Mouse (Mus musculus): ENCODE measurements around the gene Thoc6. TPM values are rescaled to one million over a fixed set of nuclear protein-coding genes. Genes with fewer than 3 reads are reported as not detected.

Thoc6 gene
- polyA plus RNA-seq (2015; fragmentation: Illumina TruSeq; extraction: RNeasy Lipid Tissue Mini Kit (QIAGEN cat#74804); ENCODE audit: insufficient read depth, low replicate concordance): 9.4 TPM

GRCm38 (mm10) chr17:23673424-23674073 is at the start of gene Thoc6, which contains the start of gene Hcfc1r1:
TSS of gene Thoc6 (minus strand) at chr17:23673882.
TSS of gene Hcfc1r1 (plus strand) at chr17:23673596.

GRCm38 (mm10) chr17:23722376-23723125 is 48.9 kb upstream of the Thoc6 start, which contains the start of gene 1520401A03Rik:
TSS of gene 1520401A03Rik (minus strand) at chr17:23722783.

GRCm38 (mm10) chr17:23683856-23684672 is 10.4 kb upstream of the Thoc6 start, which contains the start of gene Cldn9:
TSS of gene Cldn9 (minus strand) at chr17:23684026.

GRCm38 (mm10) chr17:23679127-23679835 is 5.6 kb upstream of the Thoc6 start, which contains the start of gene Cldn6:
TSS of gene Cldn6 (plus strand) at chr17:23679249.

GRCm38 (mm10) chr17:23677236-23677679 is 3.6 kb upstream of the Thoc6 start, which contains the start of gene Tnfrsf12a:
TSS of gene Tnfrsf12a (minus strand) at chr17:23677468.

GRCm38 (mm10) chr17:23660117-23660875 is 13.4 kb downstream of the Thoc6 start, which contains the start of gene Bicdl2:
TSS of gene Bicdl2 (plus strand) at chr17:23660506.

GRCm38 (mm10) chr17:23644613-23645495 is 28.8 kb downstream of the Thoc6 start, which contains the start of gene Mmp25:
TSS of gene Mmp25 (minus strand) at chr17:23645277.

Other genes starting within 250 kb of the Thoc6 start
- gene Vmn2r117, start 194.2 kb downstream of the Thoc6 start, polyA plus RNA-seq (2015; fragmentation: Illumina TruSeq; extraction: RNeasy Lipid Tissue Mini Kit (QIAGEN cat#74804); ENCODE audit: insufficient read depth, low replicate concordance): not detected
- gene Zfp213, start 109.6 kb downstream of the Thoc6 start, polyA plus RNA-seq (2015; fragmentation: Illumina TruSeq; extraction: RNeasy Lipid Tissue Mini Kit (QIAGEN cat#74804); ENCODE audit: insufficient read depth, low replicate concordance): 4.4 TPM
- gene Zfp13, start 74.4 kb downstream of the Thoc6 start, polyA plus RNA-seq (2015; fragmentation: Illumina TruSeq; extraction: RNeasy Lipid Tissue Mini Kit (QIAGEN cat#74804); ENCODE audit: insufficient read depth, low replicate concordance): 0.72 TPM
- not detected for gene Zscan10, start 73.0 kb downstream of the Thoc6 start, polyA plus RNA-seq (2015; fragmentation: Illumina TruSeq; extraction: RNeasy Lipid Tissue Mini Kit (QIAGEN cat#74804); ENCODE audit: insufficient read depth, low replicate concordance)
- gene Mmp25, start 28.6 kb downstream of the Thoc6 start, polyA plus RNA-seq (2015; fragmentation: Illumina TruSeq; extraction: RNeasy Lipid Tissue Mini Kit (QIAGEN cat#74804); ENCODE audit: insufficient read depth, low replicate concordance): 1.0 TPM
- not detected for gene Bicdl2, start 13.4 kb downstream of the Thoc6 start, polyA plus RNA-seq (2015; fragmentation: Illumina TruSeq; extraction: RNeasy Lipid Tissue Mini Kit (QIAGEN cat#74804); ENCODE audit: insufficient read depth, low replicate concordance)
- gene Hcfc1r1, start 286 bp downstream of the Thoc6 start, polyA plus RNA-seq (2015; fragmentation: Illumina TruSeq; extraction: RNeasy Lipid Tissue Mini Kit (QIAGEN cat#74804); ENCODE audit: insufficient read depth, low replicate concordance): 29.3 TPM
- gene Tnfrsf12a, start 3.6 kb upstream of the Thoc6 start, polyA plus RNA-seq (2015; fragmentation: Illumina TruSeq; extraction: RNeasy Lipid Tissue Mini Kit (QIAGEN cat#74804); ENCODE audit: insufficient read depth, low replicate concordance): 4.0 TPM
- gene Cldn6, start 5.4 kb upstream of the Thoc6 start, polyA plus RNA-seq (2015; fragmentation: Illumina TruSeq; extraction: RNeasy Lipid Tissue Mini Kit (QIAGEN cat#74804); ENCODE audit: insufficient read depth, low replicate concordance): not detected
- gene Cldn9, start 10.1 kb upstream of the Thoc6 start, polyA plus RNA-seq (2015; fragmentation: Illumina TruSeq; extraction: RNeasy Lipid Tissue Mini Kit (QIAGEN cat#74804); ENCODE audit: insufficient read depth, low replicate concordance): not detected
- gene 1520401A03Rik, start 48.9 kb upstream of the Thoc6 start, polyA plus RNA-seq (2015; fragmentation: Illumina TruSeq; extraction: RNeasy Lipid Tissue Mini Kit (QIAGEN cat#74804); ENCODE audit: insufficient read depth, low replicate concordance): not detected
- gene Pkmyt1, start 52.5 kb upstream of the Thoc6 start, polyA plus RNA-seq (2015; fragmentation: Illumina TruSeq; extraction: RNeasy Lipid Tissue Mini Kit (QIAGEN cat#74804); ENCODE audit: insufficient read depth, low replicate concordance): 7.6 TPM
- gene Paqr4, start 67.0 kb upstream of the Thoc6 start, polyA plus RNA-seq (2015; fragmentation: Illumina TruSeq; extraction: RNeasy Lipid Tissue Mini Kit (QIAGEN cat#74804); ENCODE audit: insufficient read depth, low replicate concordance): 3.6 TPM
- 0.28 TPM for gene Kremen2, start 72.0 kb upstream of the Thoc6 start, polyA plus RNA-seq (2015; fragmentation: Illumina TruSeq; extraction: RNeasy Lipid Tissue Mini Kit (QIAGEN cat#74804); ENCODE audit: insufficient read depth, low replicate concordance)
- gene Flywch1, start 97.7 kb upstream of the Thoc6 start, polyA plus RNA-seq (2015; fragmentation: Illumina TruSeq; extraction: RNeasy Lipid Tissue Mini Kit (QIAGEN cat#74804); ENCODE audit: insufficient read depth, low replicate concordance): 9.9 TPM
- gene Flywch2, start 112.2 kb upstream of the Thoc6 start, polyA plus RNA-seq (2015; fragmentation: Illumina TruSeq; extraction: RNeasy Lipid Tissue Mini Kit (QIAGEN cat#74804); ENCODE audit: insufficient read depth, low replicate concordance): 0.57 TPM
- 445 TPM for gene Srrm2, start 116.7 kb upstream of the Thoc6 start, polyA plus RNA-seq (2015; fragmentation: Illumina TruSeq; extraction: RNeasy Lipid Tissue Mini Kit (QIAGEN cat#74804); ENCODE audit: insufficient read depth, low replicate concordance)
- 39.3 TPM for gene Elob, start 155.3 kb upstream of the Thoc6 start, polyA plus RNA-seq (2015; fragmentation: Illumina TruSeq; extraction: RNeasy Lipid Tissue Mini Kit (QIAGEN cat#74804); ENCODE audit: insufficient read depth, low replicate concordance)
- gene Prss33, start 162.2 kb upstream of the Thoc6 start, polyA plus RNA-seq (2015; fragmentation: Illumina TruSeq; extraction: RNeasy Lipid Tissue Mini Kit (QIAGEN cat#74804); ENCODE audit: insufficient read depth, low replicate concordance): not detected
- not detected for gene Prss32, start 170.0 kb upstream of the Thoc6 start, polyA plus RNA-seq (2015; fragmentation: Illumina TruSeq; extraction: RNeasy Lipid Tissue Mini Kit (QIAGEN cat#74804); ENCODE audit: insufficient read depth, low replicate concordance)
- gene Prss41, start 170.3 kb upstream of the Thoc6 start, polyA plus RNA-seq (2015; fragmentation: Illumina TruSeq; extraction: RNeasy Lipid Tissue Mini Kit (QIAGEN cat#74804); ENCODE audit: insufficient read depth, low replicate concordance): 0.12 TPM
- not detected for gene Prss21, start 194.2 kb upstream of the Thoc6 start, polyA plus RNA-seq (2015; fragmentation: Illumina TruSeq; extraction: RNeasy Lipid Tissue Mini Kit (QIAGEN cat#74804); ENCODE audit: insufficient read depth, low replicate concordance)
- not detected for gene Dcpp1, start 207.0 kb upstream of the Thoc6 start, polyA plus RNA-seq (2015; fragmentation: Illumina TruSeq; extraction: RNeasy Lipid Tissue Mini Kit (QIAGEN cat#74804); ENCODE audit: insufficient read depth, low replicate concordance)
- gene Dcpp2, start 207.0 kb upstream of the Thoc6 start, polyA plus RNA-seq (2015; fragmentation: Illumina TruSeq; extraction: RNeasy Lipid Tissue Mini Kit (QIAGEN cat#74804); ENCODE audit: insufficient read depth, low replicate concordance): not detected
- not detected for gene Dcpp3, start 243.6 kb upstream of the Thoc6 start, polyA plus RNA-seq (2015; fragmentation: Illumina TruSeq; extraction: RNeasy Lipid Tissue Mini Kit (QIAGEN cat#74804); ENCODE audit: insufficient read depth, low replicate concordance)

Measured in spleen, adult 10 weeks (tissue).